Mouse (Mus musculus) forebrain, embryonic 11.5 days (tissue): Measurements from ENCODE around the gene Bcar1. TPM values are rescaled to one million over a fixed set of nuclear protein-coding genes. Genes with fewer than 3 reads are reported as not detected.

Experiments
- microRNA-seq: library from miRNA; unstranded; fragments of <30 nt; microRNA quantifications from one replicate; pipeline ENCODE4, GENCODE M21; 2016; ENCODE audit not compliant: insufficient number of aligned reads
- polyA plus RNA-seq: library from polyadenylated mRNA; unstranded; fragments of >200 nt; fragmentation: Nextera tagmentation; extraction: Ambion mirVana; gene quantifications from 2 replicates; pipeline ENCODE4 v1.2.1, GENCODE M21; 2014

Bcar1 gene
- polyA plus RNA-seq, 1 experiment from 2014 or later: 60.1 TPM

Small RNA genes within 50 kb of the gene (microRNA-seq; reads per million reads assigned to microRNA genes)
- not detected for gene Mir7076

Other genes starting within 250 kb of the Bcar1 start
- gene Wdr59, start 221.7 kb downstream of the Bcar1 start, polyA plus RNA-seq: 3.4 and 3.7 TPM in 2 replicates
- 64.1 and 71.5 TPM in 2 replicates for gene Znrf1, start 207.7 kb downstream of the Bcar1 start, polyA plus RNA-seq
- 0.11 and 0.27 TPM in 2 replicates for gene Ldhd, start 113.4 kb downstream of the Bcar1 start, polyA plus RNA-seq
- 21.8 and 25.0 TPM in 2 replicates for gene Zfp1, start 100.4 kb downstream of the Bcar1 start, polyA plus RNA-seq
- gene Ctrb1, start 52.8 kb downstream of the Bcar1 start, polyA plus RNA-seq: not detected in 2 replicates
- gene Cfdp1, start 110.5 kb upstream of the Bcar1 start, polyA plus RNA-seq: 196 and 206 TPM in 2 replicates
- 8.5 and 11.1 TPM in 2 replicates for gene Tmem170, start 132.9 kb upstream of the Bcar1 start, polyA plus RNA-seq
- gene Chst5, start 166.6 kb upstream of the Bcar1 start, polyA plus RNA-seq: 1.9 and 2.2 TPM in 2 replicates
- 19.9 and 22.2 TPM in 2 replicates for gene Tmem231, start 190.1 kb upstream of the Bcar1 start, polyA plus RNA-seq
- 272 and 278 TPM in 2 replicates for gene Gabarapl2, start 196.9 kb upstream of the Bcar1 start, polyA plus RNA-seq
- gene Adat1, start 248.5 kb upstream of the Bcar1 start, polyA plus RNA-seq: 13.5 and 16.4 TPM in 2 replicates